Mouse (Mus musculus): Measurements from ENCODE around the gene Ccl11.

The Ccl11 gene

GRCm38 (mm10) chr11:82062226-82062625, 4.6 kb downstream of the Ccl11 start:
- no peak for DNase-seq

DNA sequence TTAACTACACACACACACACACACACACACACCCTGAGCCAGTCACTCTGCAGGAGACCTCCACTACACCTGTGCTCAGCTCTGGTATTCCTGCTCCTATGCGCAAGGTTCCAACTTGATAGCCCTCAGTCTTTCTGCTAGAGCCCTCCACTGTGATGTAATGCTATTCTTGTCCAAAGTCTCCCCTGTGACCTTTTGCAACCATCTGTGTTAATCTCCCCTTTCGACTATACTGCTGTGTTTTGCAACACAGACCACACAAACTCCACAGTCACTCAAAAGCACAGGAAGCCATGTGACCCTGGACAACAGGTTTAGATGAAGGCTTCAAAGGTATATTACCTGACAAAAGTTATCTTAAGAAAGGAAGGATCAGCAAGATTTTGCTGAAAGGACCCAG, 5.8 kb downstream of the Ccl11 start:
- no peak for DNase-seq

GRCm38 (mm10) chr11:82066953-82067571, 9.4 kb downstream of the Ccl11 start:
- no peak for DNase-seq

DNA sequence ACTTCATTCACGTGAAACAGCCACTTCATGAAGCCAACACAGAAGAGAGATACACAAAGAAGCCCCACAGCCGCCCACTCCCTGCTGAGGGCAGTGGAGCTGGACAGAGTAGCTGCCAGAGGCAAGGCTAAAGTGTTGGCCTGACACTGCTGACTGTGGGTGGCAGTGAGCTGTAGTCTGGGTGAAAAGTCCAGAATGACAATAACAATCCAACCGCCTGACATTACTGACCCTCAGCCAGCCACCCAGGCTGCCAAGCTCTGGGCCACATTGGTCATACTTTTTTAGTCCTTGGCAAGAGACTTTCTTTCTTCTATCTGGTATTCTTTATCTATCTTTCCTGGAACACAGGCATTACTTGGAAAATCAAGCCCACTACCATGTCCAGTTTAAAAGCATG, 13.5 kb downstream of the Ccl11 start:
- no peak for DNase-seq

GRCm38 (mm10) chr11:82072374-82072773, 14.8 kb downstream of the Ccl11 start:
- DNase-seq = no peak

DNA sequence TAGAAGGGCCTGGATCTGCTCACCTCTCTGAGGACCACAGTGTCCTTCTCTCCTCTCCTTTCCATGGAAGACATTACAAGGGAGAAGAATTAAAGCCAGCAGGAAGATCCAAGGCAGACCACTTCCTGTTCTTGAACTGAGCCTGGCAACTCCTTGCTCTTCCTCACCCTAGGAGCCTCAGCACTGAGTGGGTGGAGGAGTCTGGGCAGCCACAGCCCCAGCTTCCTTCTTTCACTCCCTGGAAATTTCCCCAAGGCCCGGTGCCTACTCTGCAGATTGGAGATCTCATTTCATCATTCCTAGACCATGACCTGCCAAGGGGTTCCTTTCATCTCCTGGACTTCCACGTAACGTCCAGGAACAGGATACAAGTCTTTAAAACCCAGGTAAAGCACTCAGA, 15.4 kb downstream of the Ccl11 start:
- no peak for DNase-seq

DNA sequence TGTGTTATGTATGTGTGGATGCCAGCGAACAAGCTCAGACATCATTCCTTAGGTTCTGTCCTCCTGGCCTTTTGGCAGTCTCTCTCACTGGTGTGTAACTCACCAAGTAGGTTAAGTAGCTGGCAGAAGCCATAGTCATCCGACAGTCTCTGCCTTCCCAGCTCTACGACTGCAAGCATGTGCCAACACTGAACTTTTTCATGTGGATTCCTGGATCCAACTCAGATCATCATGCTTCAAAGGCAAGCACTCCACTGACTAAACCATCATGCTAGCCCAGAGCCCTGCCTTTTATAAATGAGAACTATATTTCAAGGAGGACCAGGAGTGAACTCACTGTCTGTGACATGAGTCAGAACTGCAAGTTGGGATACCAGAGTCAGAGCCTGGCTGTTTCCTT, 16.1 kb downstream of the Ccl11 start:
- no peak for DNase-seq

GRCm38 (mm10) chr11:82077031-82077430, 19.4 kb downstream of the Ccl11 start:
- DNase-seq = no peak

DNA sequence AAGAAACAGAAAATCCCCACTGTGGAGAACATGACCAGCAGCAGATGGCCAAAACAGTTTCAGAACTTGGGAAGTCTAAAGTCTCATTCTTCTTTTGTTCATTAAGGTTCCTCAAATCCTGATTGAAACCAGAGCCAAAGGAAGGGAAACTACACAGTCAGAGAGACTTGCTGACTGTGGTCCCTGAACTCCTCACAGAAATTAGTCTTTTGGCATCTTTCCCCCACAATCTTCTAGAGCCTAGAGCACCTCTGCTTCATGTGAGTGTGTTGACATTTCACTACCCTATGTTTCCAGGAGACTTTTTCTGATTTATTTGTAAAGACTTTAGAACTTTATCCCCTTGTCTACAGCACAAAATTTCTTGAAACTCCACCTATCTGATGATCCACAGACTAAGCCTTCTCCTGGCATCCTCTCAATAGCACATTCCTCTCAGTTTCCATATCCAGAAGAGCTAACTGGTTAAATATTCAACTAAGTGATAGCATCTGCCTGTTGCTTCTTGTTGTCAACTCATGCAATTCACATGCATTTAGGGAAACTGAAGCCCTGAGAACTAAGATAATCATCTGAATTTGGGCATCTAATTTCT, 20.6 kb downstream of the Ccl11 start:
- DNase-seq = no peak

DNA sequence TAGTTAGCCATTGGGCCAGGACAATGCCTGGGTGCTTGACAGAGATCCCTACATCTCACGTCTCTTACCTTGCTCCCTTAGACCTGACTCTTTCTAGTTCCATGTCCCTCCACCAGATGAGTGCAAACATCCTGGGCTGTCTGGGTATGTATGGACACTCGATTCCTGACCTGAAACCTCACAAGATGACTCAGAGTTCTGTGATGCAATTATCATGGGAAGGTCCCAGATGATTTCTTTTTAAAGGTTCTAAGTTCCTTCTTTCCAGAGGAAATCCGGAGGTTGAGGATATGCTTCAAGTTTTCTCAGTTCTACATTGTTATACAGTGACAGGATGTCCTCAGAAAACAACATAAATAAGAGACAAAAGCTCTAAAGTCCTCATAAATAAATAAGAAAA, 23.2 kb downstream of the Ccl11 start:
- no peak for DNase-seq

DNA sequence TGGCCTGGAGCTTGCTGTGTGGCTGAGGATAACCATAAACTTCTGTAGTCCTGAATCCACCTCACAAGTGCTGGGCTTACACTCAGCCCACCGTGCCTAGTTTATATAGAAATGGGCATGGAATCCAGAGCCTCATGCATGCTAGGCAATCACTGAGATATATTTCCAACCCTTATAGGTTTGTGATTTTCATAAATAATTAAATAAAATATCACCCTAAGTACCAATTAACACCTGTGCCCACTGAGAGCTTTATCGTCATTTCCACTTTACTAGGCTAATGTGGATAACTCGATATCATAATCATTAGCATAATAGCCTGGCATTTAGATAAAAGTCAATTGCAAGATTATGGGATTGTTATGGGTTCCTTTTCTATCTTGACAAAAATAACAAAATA, 26.7 kb downstream of the Ccl11 start:
- no peak for DNase-seq

- no peak for DNase-seq
Measured at GRCm38 (mm10) chr11:82099511-82100323, 42.1 kb downstream of the Ccl11 start.

DNA sequence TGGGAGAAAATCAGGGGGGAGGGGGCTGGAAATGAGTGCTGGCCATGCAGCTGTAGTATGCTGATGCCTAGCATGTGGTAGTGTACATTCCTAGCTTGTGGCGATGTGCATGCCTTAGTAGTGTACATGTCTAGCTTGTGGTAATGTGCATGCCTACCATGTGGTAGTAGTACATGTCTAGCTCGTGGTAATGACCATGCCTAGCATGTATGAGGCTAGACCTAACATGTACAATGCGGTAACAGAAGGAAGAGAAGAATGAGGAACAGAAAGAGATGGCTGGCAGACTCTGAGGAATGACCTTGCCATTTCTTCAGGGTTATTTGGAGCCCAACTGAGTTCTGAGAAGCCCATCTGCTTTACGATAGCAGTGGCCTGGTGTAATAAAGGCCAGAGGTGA, 43.5 kb downstream of the Ccl11 start:
- no peak for DNase-seq

DNA sequence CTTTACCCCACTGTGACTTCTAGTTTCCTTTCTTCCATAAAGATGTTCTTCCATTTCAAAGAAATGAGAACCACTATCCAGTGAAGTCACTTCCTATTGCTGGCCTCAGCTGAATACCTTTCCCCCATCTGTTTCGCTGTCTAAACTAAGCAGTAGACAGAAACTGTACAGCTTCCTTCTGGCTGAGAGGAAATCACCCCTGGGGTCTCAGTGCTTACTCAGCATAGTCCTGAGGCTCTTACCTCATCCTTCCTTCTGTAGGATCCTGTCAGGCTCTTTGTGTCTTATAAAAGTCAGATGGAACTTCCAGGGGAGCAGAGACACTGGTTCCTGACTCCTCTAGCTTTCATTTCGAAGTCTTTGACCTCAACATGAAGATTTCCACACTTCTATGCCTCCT, 43.9 kb downstream of the Ccl11 start, which contains the start of gene Ccl12:
Gene Ccl12, plus strand, starts transcription at position 317 of the 400 bp plus-strand sequence.
- no peak for DNase-seq

DNA sequence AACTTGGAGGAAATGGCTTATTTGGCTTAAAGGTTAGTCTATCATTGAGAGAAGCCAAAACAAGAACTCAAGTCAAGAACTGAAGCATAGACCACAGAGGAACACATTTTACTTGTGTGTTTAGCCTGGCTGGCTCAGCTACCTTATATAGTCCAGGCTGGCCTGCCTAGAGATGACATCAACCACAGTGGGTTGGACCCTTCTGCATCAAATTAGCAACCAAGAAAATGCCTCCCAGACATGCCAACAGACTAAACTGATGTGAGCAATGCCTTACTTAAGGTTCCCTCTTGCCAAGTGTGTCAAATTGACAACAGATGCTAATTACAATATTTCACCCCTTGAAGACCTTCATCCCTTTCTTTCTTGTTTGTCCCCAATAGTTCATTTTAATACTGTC, 52.0 kb downstream of the Ccl11 start:
- no peak for DNase-seq

DNA sequence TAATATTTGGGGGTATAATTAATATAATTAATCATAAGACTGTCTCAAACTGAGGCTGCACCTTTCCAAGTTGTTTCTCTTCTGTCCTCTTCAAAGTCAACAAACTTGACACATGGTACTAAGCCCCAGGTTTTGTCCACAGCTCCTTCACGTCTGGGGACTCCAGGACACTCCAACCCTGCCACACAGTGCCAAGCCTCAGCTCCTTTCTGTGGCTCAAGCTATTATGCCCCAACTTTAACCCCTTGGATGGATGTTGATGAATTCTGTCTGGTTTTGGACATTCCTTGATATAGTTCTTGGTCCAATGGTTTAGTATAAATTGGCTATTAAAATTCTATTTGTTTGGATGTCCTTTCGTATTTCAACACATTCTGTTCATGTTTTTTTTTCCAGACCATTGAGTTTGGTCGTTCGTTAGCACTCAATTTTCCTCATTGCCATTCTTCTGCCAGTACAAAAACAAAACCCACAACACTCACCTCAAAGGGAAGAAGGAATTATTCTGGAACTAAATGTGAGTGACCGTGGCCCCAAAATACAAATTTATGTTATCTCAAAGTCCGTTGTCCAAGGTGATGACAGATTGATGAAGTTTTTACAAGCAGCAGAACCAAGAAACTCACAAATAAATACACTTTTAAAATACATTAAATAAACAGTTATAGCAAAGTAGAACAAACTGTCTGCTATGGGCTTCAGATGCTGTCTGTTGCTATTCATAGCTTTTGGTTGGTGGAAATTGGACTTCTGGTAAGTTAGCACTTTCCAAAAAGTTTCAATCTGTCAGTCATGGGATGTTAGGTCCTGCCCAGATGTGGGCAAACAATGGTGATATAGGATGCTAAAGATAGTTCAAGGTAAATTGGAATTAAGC, 53.0 kb downstream of the Ccl11 start:
- no peak for DNase-seq

Data from cerebellum, adult 9-10 months (tissue).